Mouse (Mus musculus) cerebellum, adult 18-20 months (tissue): ENCODE measurements at regions not wholly inside any gene's neighbourhood (a gene's known extent, or its start where the extent isn't known, plus 50 kb on each side); places are given as distances from the start of the nearest gene placed in this dataset.
A peak's percentile ranks its signal among the peaks of the same experiment; 100 is the strongest.

ENCODE experiments used
- DNase-seq, 2 experiments: peaks; one replicate each; pipeline ENCODE4 v3.0.0; 2021

GRCm38 (mm10) chr17:4199698-4200153, 503.7 kb upstream of the Nox3 start:
- DNase-seq: no peak

- DNase-seq: no peak
These were observed 505.2 kb upstream of the Nox3 start for GRCm38 (mm10) chr17:4201300-4201699.

GRCm38 (mm10) chr17:4208142-4208925, 512.3 kb upstream of the Nox3 start:
- no peak for DNase-seq

GRCm38 (mm10) chr17:4209650-4210049, 513.6 kb upstream of the Nox3 start:
- no peak for DNase-seq

GRCm38 (mm10) chr17:4212586-4212985, 516.5 kb upstream of the Nox3 start:
- DNase-seq: no peak

GRCm38 (mm10) chr17:4214970-4215369, 518.9 kb upstream of the Nox3 start:
- no peak for DNase-seq

- no peak for DNase-seq
These were observed 520.1 kb upstream of the Nox3 start for GRCm38 (mm10) chr17:4216203-4216602.

- DNase-seq: no peak
These were observed 520.7 kb upstream of the Nox3 start for GRCm38 (mm10) chr17:4216750-4217149.

- DNase-seq: peak; percentile 4 to 15
These were observed 524.8 kb upstream of the Nox3 start for GRCm38 (mm10) chr17:4220661-4221360.

GRCm38 (mm10) chr17:4227889-4228288, 531.8 kb upstream of the Nox3 start:
- no peak for DNase-seq

GRCm38 (mm10) chr17:4229969-4230368, 533.9 kb upstream of the Nox3 start:
- no peak for DNase-seq

- DNase-seq: no peak
These were observed 554.4 kb upstream of the Nox3 start for GRCm38 (mm10) chr17:4250476-4250875.

- DNase-seq: no peak
These were observed 569.4 kb upstream of the Nox3 start for GRCm38 (mm10) chr17:4265471-4265870.

- DNase-seq: no peak
These were observed 569.9 kb upstream of the Nox3 start for GRCm38 (mm10) chr17:4265946-4266345.

GRCm38 (mm10) chr17:4266487-4266886, 570.4 kb upstream of the Nox3 start:
- no peak for DNase-seq

GRCm38 (mm10) chr17:4268380-4268779, 572.3 kb upstream of the Nox3 start:
- DNase-seq: no peak

- DNase-seq: no peak
These were observed 576.4 kb upstream of the Nox3 start for GRCm38 (mm10) chr17:4272456-4272855.

- no peak for DNase-seq
These were observed 580.7 kb upstream of the Nox3 start for GRCm38 (mm10) chr17:4276722-4277121.

- no peak for DNase-seq
These were observed 582.3 kb upstream of the Nox3 start for GRCm38 (mm10) chr17:4278239-4278827.

GRCm38 (mm10) chr17:4281451-4281850, 585.4 kb upstream of the Nox3 start:
- no peak for DNase-seq

- DNase-seq: no peak
These were observed 595.4 kb upstream of the Nox3 start for GRCm38 (mm10) chr17:4291418-4291817.

- DNase-seq: peak; percentile 8 to 15
These were observed 600.6 kb upstream of the Nox3 start for GRCm38 (mm10) chr17:4296521-4297155.

- DNase-seq: no peak
These were observed 601.1 kb upstream of the Nox3 start for GRCm38 (mm10) chr17:4297156-4297535.
